Mouse (Mus musculus) embryonic facial prominence, embryonic 11.5 days (tissue): ENCODE data around the gene Tsc22d1. TPM values are rescaled to one million over a fixed set of nuclear protein-coding genes. Genes with fewer than 3 reads are reported as not detected.

ENCODE experiments used
- ATAC-seq: fragments of 200-750 bp; cut with Nextera tagmentation; replicated peaks from 2 replicates; pipeline ENCODE4 v1.8.0; 2017; ENCODE audit warnings: low read depth; ENCODE audit not compliant: insufficient number of reproducible peaks, low FRiP score, low TSS enrichment
- DNase-seq: peaks from one replicate; pipeline ENCODE4 v3.0.0-alpha.2; 2015; ENCODE audit warnings: low spot score
- H3K27ac ChIP-seq: fragments of 300-500 bp; sonication (generic); replicated peaks from 2 replicates; pipeline ENCODE4 v1.5.1; 2014; ENCODE audit warnings: mild to moderate bottlenecking, low read depth, low read length, control low read depth
- H3K27me3 ChIP-seq: fragments of 300-500 bp; sonication (generic); 2 replicates; pipeline ENCODE4 v1.6.1; 2014; ENCODE audit warnings: mild to moderate bottlenecking, low read length, moderate library complexity, mixed read lengths; ENCODE audit not compliant: control insufficient read depth, insufficient read depth
- H3K36me3 ChIP-seq: fragments of 300-500 bp; sonication (generic); replicated peaks from 2 replicates; pipeline ENCODE4 v1.6.1; 2014; ENCODE audit warnings: low read depth, mild to moderate bottlenecking, low read length, moderate library complexity, mixed read lengths; ENCODE audit not compliant: control insufficient read depth, insufficient read depth
- H3K4me1 ChIP-seq: fragments of 300-500 bp; sonication (generic); 2 replicates; pipeline ENCODE4 v1.6.1; 2014; ENCODE audit warnings: low read length, mixed read lengths; ENCODE audit not compliant: control insufficient read depth, insufficient read depth
- H3K4me2 ChIP-seq: fragments of 300-500 bp; sonication (generic); 2 replicates; pipeline ENCODE4 v1.6.1; 2014; ENCODE audit warnings: low read depth, mild to moderate bottlenecking, control low read depth, low read length, moderate library complexity
- H3K4me3 ChIP-seq: fragments of 300-500 bp; sonication (generic); 2 replicates; pipeline ENCODE4 v1.5.1; 2014; ENCODE audit warnings: low read depth, low read length, control low read depth
- H3K9ac ChIP-seq: fragments of 300-500 bp; sonication (generic); replicated peaks from 2 replicates; pipeline ENCODE4 v1.6.1; 2014; ENCODE audit warnings: mild to moderate bottlenecking, control low read depth, low read length
- H3K9me3 ChIP-seq: fragments of 300-500 bp; sonication (generic); replicated peaks from 2 replicates; pipeline ENCODE4 v1.6.1; 2016; ENCODE audit warnings: mild to moderate bottlenecking, low read length, inconsistent platforms, mixed read lengths; ENCODE audit not compliant: control insufficient read depth
- WGBS: fragments of 180-500 bp; shearing (Covaris S2); extraction: QIAGEN DNeasy Blood & Tissue Kit; methylation state at CpG from one replicate; pipeline ENCODE4 v1.1.7; 2014; 5-methylcytosine and 5-hydroxymethylcytosine counted together
- polyA plus RNA-seq: library from polyadenylated mRNA; unstranded; fragments of >200 nt; fragmentation: Nextera tagmentation; extraction: Ambion mirVana; gene quantifications from 2 replicates; pipeline ENCODE4 v1.2.1, GENCODE M21; 2014

The Tsc22d1 gene
- polyA plus RNA-seq, 1 experiment from 2014 or later, result 559 TPM

DNA sequence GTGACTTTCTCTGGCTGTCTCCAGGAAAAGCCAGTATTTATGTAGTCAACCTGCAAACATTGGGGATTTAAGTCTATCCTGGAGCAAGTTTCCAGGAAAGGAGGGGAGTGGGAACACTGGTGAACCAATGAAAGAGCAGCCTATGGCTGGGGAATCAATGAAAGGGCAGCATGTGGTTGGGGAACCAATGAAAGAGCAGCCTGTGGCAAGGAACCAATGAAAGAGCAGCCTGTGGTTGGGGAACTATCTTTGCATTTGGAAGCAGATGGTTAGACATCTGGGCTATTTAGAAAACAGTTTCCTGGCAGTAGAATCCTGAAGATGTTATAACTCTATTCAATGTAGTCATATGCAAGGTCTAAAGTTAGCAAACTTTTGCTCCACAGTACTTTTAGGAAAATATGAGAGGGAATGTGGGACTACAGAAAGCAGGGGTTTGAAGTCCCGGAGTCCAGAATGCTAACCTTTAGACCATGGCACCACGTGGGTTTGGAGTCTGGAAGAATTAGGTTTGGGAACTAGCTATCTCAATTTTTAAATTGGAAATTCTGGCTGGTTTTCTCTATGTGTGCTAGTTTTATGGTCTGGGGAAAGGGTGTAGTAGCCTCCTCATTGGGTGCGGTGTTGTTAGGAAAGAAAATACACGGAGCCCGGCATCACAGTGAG lies 125.4 kb downstream of the Tsc22d1 start:
- peaks cover 4% of the 10 kb centered on the region for H3K4me1 ChIP-seq
- no peak overlapping the region for H3K4me3 ChIP-seq
- ATAC-seq, result no peak
- H3K4me2 ChIP-seq, result no peak overlapping the region
- no peaks in the 10 kb centered on the region for H3K9me3 ChIP-seq
- WGBS, result 93% methylated on average over 5 of the region's 5 CpGs
- no peak overlapping the region for H3K9ac ChIP-seq
- no peaks in the 10 kb centered on the region for H3K27me3 ChIP-seq
- H3K36me3 ChIP-seq, result no peaks in the 10 kb centered on the region
- H3K27ac ChIP-seq, result no peak overlapping the region
- DNase-seq, result no peak

DNA sequence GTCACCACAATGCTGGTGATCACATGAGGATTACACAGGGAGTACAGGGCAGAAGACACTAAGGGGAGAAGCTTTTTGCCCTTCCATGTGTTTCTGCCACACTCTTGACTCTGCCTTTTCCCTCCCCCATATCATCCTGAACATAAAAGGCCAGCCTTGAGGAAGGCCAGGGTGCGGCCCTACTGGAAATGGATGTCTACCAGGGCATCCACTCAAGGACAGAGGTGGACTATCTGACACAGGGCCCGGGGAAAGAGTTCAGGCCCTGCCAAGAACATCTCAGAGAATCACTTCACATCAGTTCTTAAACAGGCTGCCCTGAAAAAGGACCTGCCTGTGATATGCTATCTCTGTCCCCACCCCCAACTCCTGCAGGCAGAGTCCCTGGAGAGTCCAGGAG lies 126.6 kb downstream of the Tsc22d1 start:
- Histone ChIP-seq H3K27me3 (no peaks in the 10 kb centered on the region), H3K4me3 (no peak overlapping the region), H3K9ac (no peak overlapping the region), H3K27ac (no peak overlapping the region), H3K9me3 (no peaks in the 10 kb centered on the region), H3K36me3 (no peaks in the 10 kb centered on the region), H3K4me2 (no peak overlapping the region), H3K4me1 (peaks cover 4% of the 10 kb centered on the region)
- 78% methylated on average over 2 of the region's 2 CpGs for WGBS
- DNase-seq, result no peak
- ATAC-seq, result no peak

DNA sequence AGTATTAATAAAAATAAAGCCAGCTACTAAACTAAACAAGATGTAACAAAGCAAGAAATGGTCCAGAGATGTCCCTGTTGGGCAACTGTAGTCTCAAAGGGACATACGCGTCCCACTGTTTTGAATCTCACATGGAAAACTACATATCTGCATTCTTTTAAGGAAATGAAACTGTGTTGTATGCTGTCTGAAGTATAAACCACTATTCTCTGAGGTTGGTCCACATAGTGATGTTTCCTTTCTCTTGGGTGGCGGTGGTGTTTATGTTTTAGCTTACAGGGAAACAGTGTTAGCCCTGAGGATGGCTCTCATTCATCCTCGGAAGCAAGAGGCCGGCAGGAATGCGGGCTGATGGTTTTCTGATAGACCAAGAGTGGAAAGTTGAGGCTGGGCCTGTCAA lies 129.4 kb downstream of the Tsc22d1 start:
- no peak for ATAC-seq
- Histone ChIP-seq H3K4me2 (no peak overlapping the region), H3K4me3 (no peak overlapping the region), H3K9ac (no peak overlapping the region), H3K9me3 (no peaks in the 10 kb centered on the region), H3K4me1 (no peaks in the 10 kb centered on the region), H3K27ac (no peak overlapping the region), H3K36me3 (no peaks in the 10 kb centered on the region), H3K27me3 (no peaks in the 10 kb centered on the region)
- DNase-seq, result no peak
- 87% methylated on average over 6 of the region's 6 CpGs for WGBS

DNA sequence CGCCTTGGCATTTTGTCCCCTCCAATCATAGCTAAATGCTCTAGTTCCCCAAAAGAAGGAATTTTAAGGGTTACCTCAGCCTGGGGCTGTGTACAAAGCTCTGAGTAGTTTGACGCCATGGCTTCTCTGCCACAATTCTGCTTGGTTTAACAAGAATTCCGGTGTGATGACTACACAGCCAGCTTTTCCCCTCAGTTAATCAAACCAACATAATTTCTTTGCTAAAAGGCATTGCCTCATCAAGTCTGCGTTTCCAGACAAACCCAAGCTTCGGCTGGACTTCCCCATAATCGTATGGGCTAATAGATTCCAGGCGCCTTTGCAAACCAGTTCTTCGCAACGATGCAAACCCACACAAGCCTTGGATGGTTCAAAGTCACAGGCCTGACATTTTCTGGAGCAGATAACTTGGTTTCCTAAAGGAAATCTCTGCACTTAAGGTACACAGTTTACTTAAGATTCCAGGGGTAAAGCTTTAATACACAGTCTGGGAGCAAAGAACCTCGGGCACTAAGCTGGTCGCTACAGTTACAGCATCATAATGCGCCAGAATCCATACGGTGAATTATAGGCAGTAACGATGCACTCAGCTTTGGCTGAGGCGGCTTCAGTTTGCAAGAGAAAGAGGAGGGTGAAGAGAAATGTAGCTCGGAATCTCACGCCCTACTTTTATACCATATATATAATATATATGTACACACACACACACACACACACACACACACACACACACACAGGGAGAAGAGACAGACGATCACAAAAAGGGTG lies 140.7 kb downstream of the Tsc22d1 start:
- Histone ChIP-seq H3K4me1 (peaks cover 2% of the 10 kb centered on the region), H3K9me3 (no peaks in the 10 kb centered on the region), H3K27ac (peak overlapping the region; percentile 48), H3K27me3 (no peaks in the 10 kb centered on the region), H3K4me3 (peak overlapping the region; percentile 66), H3K9ac (peak overlapping the region; percentile 80), H3K4me2 (peak overlapping the region; percentile 96), H3K36me3 (no peaks in the 10 kb centered on the region)
- ATAC-seq (peak; percentile 22; the same call in 1 of the 2 replicates), DNase-seq (peak; percentile 78)
- WGBS, result 36% methylated on average over 18 of the region's 18 CpGs

DNA sequence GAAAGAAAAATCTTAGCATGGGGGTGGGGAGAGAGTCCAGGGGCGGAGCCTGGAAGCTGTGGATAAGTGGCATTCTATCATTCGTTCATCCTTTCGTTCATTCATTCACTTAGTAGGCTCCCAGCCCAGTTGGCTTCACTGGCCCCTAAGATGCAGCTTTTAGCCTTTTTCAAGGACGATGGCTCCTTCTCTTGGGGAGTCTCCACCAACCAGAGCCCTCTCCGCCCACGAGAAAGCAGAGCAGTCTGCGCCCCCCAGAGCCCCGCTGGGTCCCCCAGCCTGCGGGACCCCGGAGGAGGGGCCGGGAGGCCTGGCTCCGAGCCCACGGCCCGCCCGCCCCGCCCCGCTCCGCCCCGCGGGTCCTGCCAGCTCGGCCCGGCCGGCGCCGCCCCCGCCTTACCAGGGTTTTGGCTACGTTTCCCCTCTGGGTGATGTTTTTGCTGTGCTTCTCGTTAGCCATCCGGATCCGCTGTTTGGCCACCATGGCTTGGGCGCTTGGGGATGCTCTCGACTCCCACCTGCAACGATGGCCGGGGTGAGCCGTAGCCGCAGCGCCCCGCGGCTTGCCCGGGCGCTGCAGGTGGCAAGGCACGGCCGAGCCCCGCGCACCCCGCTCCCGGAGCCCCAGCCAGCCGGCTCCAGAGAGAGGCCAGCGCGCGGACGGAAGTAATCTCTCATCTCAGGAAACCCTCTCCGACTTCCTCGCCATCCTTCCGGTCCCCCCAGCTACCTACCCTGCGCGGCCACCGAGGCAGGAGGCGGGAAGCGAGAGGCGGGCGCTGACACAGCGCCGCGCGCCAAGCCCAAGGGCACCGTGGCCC lies 141.5 kb downstream of the Tsc22d1 start:
- H3K27ac ChIP-seq, result peak overlapping the region; percentile 48
- DNase-seq (peak; percentile 73), ATAC-seq (peak; percentile 71)
- H3K27me3 ChIP-seq, result no peaks in the 10 kb centered on the region
- H3K4me3 ChIP-seq, result peak overlapping the region; percentile 66
- peaks cover 2% of the 10 kb centered on the region for H3K4me1 ChIP-seq
- WGBS, result under 1% methylated on average over 56 of the region's 67 CpGs
- H3K36me3 ChIP-seq, result no peaks in the 10 kb centered on the region
- H3K9me3 ChIP-seq, result no peaks in the 10 kb centered on the region
- H3K4me2 ChIP-seq, result peak overlapping the region; percentile 96
- peak overlapping the region; percentile 80 for H3K9ac ChIP-seq

DNA sequence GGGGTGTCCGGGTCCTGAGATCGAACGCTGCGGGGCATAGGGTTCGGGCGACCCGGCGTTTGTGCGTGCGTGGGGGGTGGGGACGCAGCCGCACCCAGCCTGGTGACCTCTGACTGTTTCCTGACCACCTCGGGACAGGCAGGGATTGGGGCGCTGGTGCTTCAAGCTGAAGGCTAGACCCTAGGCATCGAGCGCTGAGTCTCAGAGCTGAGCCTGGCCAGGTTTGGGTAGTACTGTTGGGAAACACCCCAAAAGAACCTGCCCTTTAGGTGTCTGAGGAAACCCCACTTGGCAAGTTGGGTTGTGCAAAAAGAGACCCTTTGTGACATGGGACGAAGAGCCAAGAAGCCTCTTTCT lies 142.1 kb downstream of the Tsc22d1 start, which contains the start of gene Serp2:
Serp2 (minus strand) TSS at position 38 of the 357 bp plus-strand sequence.
- H3K27ac ChIP-seq, result peak within 1 kb of the TSS; percentile 48
- ATAC-seq (peak; percentile 29; the same call in 1 of the 2 replicates), DNase-seq (no peak)
- H3K36me3 ChIP-seq, result no peaks in the 10 kb centered on the region
- WGBS, result 11% methylated on average over 17 of the region's 17 CpGs
- H3K9ac ChIP-seq, result peak within 1 kb of the TSS; percentile 80
- no peaks in the 10 kb centered on the region for H3K27me3 ChIP-seq
- H3K9me3 ChIP-seq, result no peaks in the 10 kb centered on the region
- H3K4me3 ChIP-seq, result peak within 1 kb of the TSS; percentile 66
- peak within 1 kb of the TSS; percentile 96 for H3K4me2 ChIP-seq
- peaks cover 2% of the 10 kb centered on the region for H3K4me1 ChIP-seq
